Mouse (Mus musculus) ES-Bruce4 (cell line): Measurements from ENCODE around the gene Mvp. TPM values are rescaled to one million over a fixed set of nuclear protein-coding genes. Genes with fewer than 3 reads are reported as not detected.
A peak's percentile ranks its signal among the peaks of the same experiment; 100 is the strongest.

Experiments used
- H3K27ac ChIP-seq: 2 replicates; pipeline ENCODE4 v1.5.1; 2012; ENCODE audit warnings: low read length, inconsistent platforms; ENCODE audit not compliant: insufficient read depth
- H3K27me3 ChIP-seq: 2 replicates; pipeline ENCODE4 v1.6.1; 2012; ENCODE audit warnings: mild to moderate bottlenecking, low read length, inconsistent platforms; ENCODE audit not compliant: control insufficient read depth, poor library complexity, insufficient read depth, severe bottlenecking
- H3K36me3 ChIP-seq: 2 replicates; pipeline ENCODE4 v1.6.1; 2012; ENCODE audit warnings: inconsistent platforms, mild to moderate bottlenecking, low read length, moderate library complexity; ENCODE audit not compliant: control insufficient read depth, poor library complexity, insufficient read depth, severe bottlenecking
- H3K4me1 ChIP-seq: one replicate; pipeline ENCODE4 v1.8.1; 2011; ENCODE audit warnings: low read length; ENCODE audit not compliant: control insufficient read depth, insufficient read depth
- H3K4me3 ChIP-seq: 2 replicates; pipeline ENCODE4 v1.5.1; 2011; ENCODE audit warnings: low read depth, mild to moderate bottlenecking, low read length
- H3K9ac ChIP-seq: 2 replicates; pipeline ENCODE4 v1.6.1; 2012; ENCODE audit warnings: low read depth, mild to moderate bottlenecking, inconsistent platforms; ENCODE audit not compliant: poor library complexity, severe bottlenecking
- H3K9me3 ChIP-seq: replicated peaks from 2 replicates; pipeline ENCODE4 v1.6.1; 2012; ENCODE audit warnings: mild to moderate bottlenecking, low read length, inconsistent platforms; ENCODE audit not compliant: control insufficient read depth, poor library complexity, insufficient read depth, severe bottlenecking
- CTCF ChIP-seq: IDR thresholded peaks from one replicate; pipeline ENCODE4 v1.8.1; 2011; ENCODE audit warnings: low read depth, low read length
- EP300 ChIP-seq: IDR thresholded peaks from 2 replicates; pipeline ENCODE4 v1.6.1; 2011; ENCODE audit warnings: low read depth, low read length; ENCODE audit not compliant: insufficient read depth
- POLR2A ChIP-seq: IDR thresholded peaks from one replicate; pipeline ENCODE4 v1.8.1; 2011; ENCODE audit warnings: low read length; ENCODE audit not compliant: insufficient read depth
- polyA plus RNA-seq: library from polyadenylated mRNA; stranded (reverse); fragments of >200 nt; gene quantifications from 2 replicates; pipeline ENCODE4 v1.2.4, GENCODE M21; 2011; ENCODE audit warnings: low read depth; ENCODE audit not compliant: missing spikeins, insufficient read depth, insufficient read length

The Mvp gene
- polyA plus RNA-seq, 1 experiment = 17.9 TPM

DNA sequence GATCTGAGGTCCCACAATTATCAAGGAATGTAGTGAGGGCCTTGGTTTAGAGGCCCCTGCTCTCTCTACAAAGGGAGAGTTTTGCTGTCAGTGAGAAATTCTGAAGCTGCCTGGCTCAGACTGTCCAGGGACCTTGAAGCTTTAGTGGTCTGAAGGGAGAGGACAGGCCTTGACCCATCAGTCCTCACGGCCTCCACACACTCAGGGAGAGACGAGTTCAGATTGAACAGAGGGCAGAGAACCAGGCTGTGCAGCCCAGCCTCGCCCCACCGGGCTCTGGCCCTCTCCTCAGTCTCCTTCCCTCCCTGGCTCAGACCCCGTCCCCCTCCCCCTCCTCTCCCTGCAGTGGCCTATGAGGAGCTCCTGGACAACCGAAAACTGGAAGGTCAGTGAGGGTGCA lies 47.1 kb downstream of the Mvp start:
- no peaks in the 10 kb centered on the region for H3K4me1 ChIP-seq
- no peaks in the 10 kb centered on the region for H3K36me3 ChIP-seq
- H3K27me3 ChIP-seq = no peaks in the 10 kb centered on the region
- no peak overlapping the region for H3K27ac ChIP-seq
- H3K9me3 ChIP-seq = no peaks in the 10 kb centered on the region
- TF ChIP-seq CTCF (no peak), EP300 (no peak), POLR2A (no peak)
- no peak overlapping the region for H3K4me3 ChIP-seq
- H3K9ac ChIP-seq = no peak overlapping the region

DNA sequence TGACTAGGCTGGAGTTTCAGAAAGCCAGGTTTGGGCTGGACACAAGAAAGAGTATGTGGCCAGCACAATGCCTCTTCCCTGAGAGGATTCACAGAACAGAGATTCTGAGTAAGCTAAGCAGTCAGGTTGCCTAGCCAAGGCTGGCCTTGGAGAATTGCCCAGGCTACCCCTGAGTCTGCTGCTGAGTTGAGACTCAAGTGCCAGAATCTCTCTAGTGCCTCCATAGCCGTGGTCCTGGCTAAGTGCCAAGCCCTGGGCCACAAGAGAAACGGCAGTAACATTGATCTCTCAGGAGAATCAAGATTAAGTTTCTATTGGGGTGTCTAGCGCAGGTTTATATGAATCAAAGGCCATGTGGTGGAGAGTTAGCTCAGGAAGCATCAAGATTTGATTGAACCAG lies 48.9 kb downstream of the Mvp start:
- H3K27me3 ChIP-seq = no peaks in the 10 kb centered on the region
- H3K36me3 ChIP-seq = no peaks in the 10 kb centered on the region
- no peak overlapping the region for H3K9ac ChIP-seq
- H3K9me3 ChIP-seq = no peaks in the 10 kb centered on the region
- H3K4me3 ChIP-seq = no peak overlapping the region
- no peaks in the 10 kb centered on the region for H3K4me1 ChIP-seq
- TF ChIP-seq EP300 (no peak), POLR2A (no peak)
- H3K27ac ChIP-seq = no peak overlapping the region

DNA sequence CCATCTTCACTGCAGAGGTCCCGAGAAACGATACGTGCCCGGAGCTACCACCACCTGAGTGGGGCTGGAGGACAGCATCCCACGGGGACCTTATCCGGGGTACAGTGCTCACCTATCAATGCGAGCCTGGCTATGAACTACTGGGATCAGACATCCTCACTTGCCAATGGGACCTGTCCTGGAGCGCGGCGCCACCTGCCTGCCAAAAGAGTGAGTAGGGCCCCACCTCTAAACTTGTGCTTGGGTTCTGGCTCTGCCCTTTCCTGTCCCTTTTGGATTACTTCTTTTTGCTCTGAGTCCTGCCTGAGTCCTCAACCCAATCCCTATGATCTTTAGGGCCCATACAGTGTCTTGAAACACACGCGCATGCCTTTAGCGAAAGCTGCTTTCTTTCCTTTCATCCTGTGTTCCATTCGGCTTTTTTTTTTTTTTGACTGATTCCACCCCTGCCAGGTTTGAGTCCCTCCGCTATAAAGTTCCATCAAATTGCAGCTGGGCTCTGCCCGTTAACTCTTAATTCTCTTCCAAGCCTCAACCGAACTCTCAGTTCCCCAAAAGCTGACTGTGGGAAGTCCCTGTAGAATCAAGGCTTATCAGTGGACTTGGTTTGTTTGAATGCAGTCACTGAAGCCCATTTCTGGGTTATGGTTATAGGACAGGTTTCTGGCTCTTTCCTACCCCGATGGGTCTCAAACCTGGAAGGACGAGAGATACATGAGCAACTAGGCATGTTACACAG lies 50.7 kb downstream of the Mvp start:
- H3K9me3 ChIP-seq = no peaks in the 10 kb centered on the region
- H3K4me3 ChIP-seq = peak overlapping the region; percentile 45
- H3K9ac ChIP-seq = 0 out of 2 replicates have a peak overlapping the region, but pooled peaks have one; percentile 24
- no peaks in the 10 kb centered on the region for H3K36me3 ChIP-seq
- no peaks in the 10 kb centered on the region for H3K27me3 ChIP-seq
- H3K27ac ChIP-seq = no peak overlapping the region
- TF ChIP-seq EP300 (no peak), CTCF (peak; percentile 84)
- H3K4me1 ChIP-seq = no peaks in the 10 kb centered on the region

DNA sequence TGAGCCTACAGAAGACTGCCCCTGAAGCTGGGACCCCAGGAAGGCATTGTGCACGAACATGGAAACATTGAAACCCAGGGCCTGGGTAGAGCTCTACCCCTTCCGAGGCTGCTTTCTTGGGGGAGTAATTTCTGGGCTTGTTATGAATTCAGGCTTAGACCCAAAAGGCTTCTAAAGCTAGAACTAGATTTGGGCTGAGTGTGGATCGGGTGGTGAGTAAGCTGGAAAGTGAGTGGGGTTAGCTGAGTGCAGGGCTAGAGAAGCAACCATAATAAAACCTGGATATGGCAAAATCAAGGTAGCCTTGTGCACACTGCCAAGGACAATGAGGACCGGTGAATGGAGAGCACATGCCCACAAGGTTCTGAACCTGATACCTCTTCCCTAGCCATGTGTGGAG lies 52.5 kb downstream of the Mvp start:
- H3K36me3 ChIP-seq = no peaks in the 10 kb centered on the region
- H3K27me3 ChIP-seq = no peaks in the 10 kb centered on the region
- no peak overlapping the region for H3K4me3 ChIP-seq
- no peak overlapping the region for H3K27ac ChIP-seq
- no peak for TF ChIP-seq CTCF
- TF ChIP-seq POLR2A = no peak
- TF ChIP-seq EP300 = no peak
- no peaks in the 10 kb centered on the region for H3K4me1 ChIP-seq
- no peaks in the 10 kb centered on the region for H3K9me3 ChIP-seq
- no peak overlapping the region for H3K9ac ChIP-seq

DNA sequence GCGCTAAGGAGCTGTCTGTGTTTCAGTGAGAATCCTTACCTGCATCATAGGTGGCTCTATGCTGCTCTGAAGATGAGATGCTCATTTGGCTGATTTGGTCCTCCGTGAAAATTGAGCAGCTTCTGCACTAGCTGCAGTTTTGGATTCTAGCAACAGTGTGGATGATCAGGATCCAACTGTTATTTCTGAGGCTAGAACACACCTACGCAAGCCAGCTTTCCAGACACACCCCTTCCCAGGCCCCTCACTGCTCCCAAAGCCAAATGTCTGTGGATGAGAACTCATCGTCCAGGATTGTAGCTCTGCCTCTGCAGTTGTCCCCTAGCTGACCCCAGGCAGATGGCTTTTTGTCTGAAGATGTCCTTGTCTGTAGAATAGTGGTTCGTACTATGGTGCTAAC lies 53.3 kb downstream of the Mvp start:
- Histone ChIP-seq H3K36me3 (no peaks in the 10 kb centered on the region), H3K27me3 (no peaks in the 10 kb centered on the region), H3K9ac (no peak overlapping the region), H3K27ac (no peak overlapping the region), H3K4me3 (no peak overlapping the region), H3K4me1 (no peaks in the 10 kb centered on the region), H3K9me3 (no peaks in the 10 kb centered on the region)
- no peak for TF ChIP-seq CTCF
- no peak for TF ChIP-seq POLR2A
- no peak for TF ChIP-seq EP300

DNA sequence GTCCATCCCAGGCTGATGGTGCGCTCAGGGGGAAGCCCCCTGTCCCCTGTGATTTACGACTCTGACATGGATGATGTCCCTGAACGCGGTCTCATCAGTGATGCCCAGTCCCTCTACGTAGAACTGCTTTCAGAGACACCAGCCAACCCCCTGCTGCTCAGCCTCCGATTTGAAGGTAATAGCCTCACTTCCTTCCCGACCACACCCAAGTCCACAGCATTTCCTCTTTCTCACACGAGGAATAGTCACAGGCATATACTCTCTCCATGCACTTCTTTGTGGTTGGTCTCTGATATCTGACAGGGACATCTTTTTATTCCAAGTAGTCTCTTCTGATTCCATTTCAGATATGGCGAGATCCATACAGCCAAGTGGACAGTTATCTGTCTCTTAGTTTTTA lies 54.6 kb downstream of the Mvp start:
- no peak for TF ChIP-seq EP300
- no peak for TF ChIP-seq CTCF
- no peak for TF ChIP-seq POLR2A
- Histone ChIP-seq H3K4me1 (no peaks in the 10 kb centered on the region), H3K9me3 (no peaks in the 10 kb centered on the region), H3K36me3 (no peaks in the 10 kb centered on the region), H3K9ac (no peak overlapping the region), H3K4me3 (no peak overlapping the region), H3K27ac (no peak overlapping the region), H3K27me3 (no peaks in the 10 kb centered on the region)
